In the genomic region with DNA sequence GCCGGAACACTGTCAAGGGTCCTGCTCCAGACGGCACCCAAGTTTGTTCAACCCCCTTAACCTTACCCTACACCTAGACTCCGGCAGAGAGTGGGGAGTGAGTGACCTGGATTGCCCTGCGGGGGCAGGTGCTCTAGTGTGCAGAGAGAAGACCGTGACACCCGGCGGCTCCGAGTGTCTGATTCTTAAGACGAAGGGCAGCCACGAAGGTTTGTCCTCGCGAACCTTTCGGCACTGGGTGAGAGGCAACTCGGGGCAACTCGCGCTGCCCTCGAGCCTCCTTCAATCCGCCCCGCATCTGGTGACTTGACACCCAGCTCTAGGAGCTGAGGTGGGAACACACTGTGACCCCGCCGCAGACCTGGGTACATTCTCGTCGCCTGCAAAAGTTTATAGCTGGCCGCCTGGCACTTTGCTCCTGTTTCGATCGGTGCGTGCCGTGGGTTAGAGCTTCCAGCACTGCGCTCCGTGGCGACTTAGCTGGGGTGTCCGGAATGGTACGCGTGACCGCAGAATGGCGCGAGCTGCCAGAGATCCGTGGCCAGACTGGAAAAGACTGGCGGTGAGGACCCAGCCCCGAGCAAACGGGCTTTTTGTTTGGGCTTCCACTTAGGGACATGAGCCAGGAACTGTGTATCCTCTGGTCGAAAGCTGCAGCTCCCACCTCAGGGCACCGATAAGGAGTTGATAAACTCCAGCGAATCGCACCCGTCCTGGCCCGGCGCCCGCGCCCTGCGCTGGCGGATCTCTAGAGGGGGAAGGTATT, we compare ENCODE assay signal across 8 mouse cellular contexts. TPM values are rescaled to one million over a fixed set of nuclear protein-coding genes. Genes with fewer than 3 reads are reported as not detected.
DNase-seq lines count a peak whose midpoint lies in the region; ATAC-seq and TF ChIP-seq lines count a peak whose summit lies in the region.

No protein-coding gene starts in this region.

- no peaks in the 10 kb centered on the region for H3K9me3 ChIP-seq in limb, embryonic 13.5 days
- H3K9me3 ChIP-seq in midbrain, embryonic 16.5 days (replicated peaks; ENCODE audit: control insufficient read depth, low read length, poor library complexity, severe bottlenecking), result no peaks in the 10 kb centered on the region

- ATAC-seq in limb, embryonic 13.5 days (ENCODE audit: low FRiP score, low read depth), result no peak
- ATAC-seq in midbrain, embryonic 16.5 days, result no peak

- no peak for TF ChIP-seq CTCF in embryonic fibroblast, embryonic 13.5 days (IDR thresholded peaks at IDR 0.05; ENCODE audit: borderline replicate concordance, insufficient read depth, low read length)

- WGBS in limb, embryonic 13.5 days, result under 1% methylated on average over 52 of the region's 52 CpGs
- 2% methylated on average over 52 of the region's 52 CpGs for WGBS in midbrain, embryonic 16.5 days

- peak overlapping the region; percentile 89 for H3K4me2 ChIP-seq in limb, embryonic 13.5 days (replicated peaks)
- H3K4me2 ChIP-seq in midbrain, embryonic 16.5 days (ENCODE audit: low read length), result peak overlapping the region; percentile 97

- H3K27ac ChIP-seq in embryonic fibroblast, embryonic 13.5 days (ENCODE audit: insufficient read depth, low read length), result no peak overlapping the region
- H3K27ac ChIP-seq in limb, embryonic 13.5 days, result no peak overlapping the region
- no peak overlapping the region for H3K27ac ChIP-seq in midbrain, embryonic 16.5 days (ENCODE audit: low read length)

- TF ChIP-seq POLR2A in embryonic fibroblast, embryonic 13.5 days (IDR thresholded peaks at IDR 0.05; ENCODE audit: low read depth, low read length), result no peak

- DNase-seq in right cerebral cortex, postnatal 4 days, result peak; percentile 26
- no peak for DNase-seq in right cerebral cortex, postnatal 25 days
- DNase-seq in heart, postnatal 14 days, result peak; percentile 75 to 76
- DNase-seq in thymus, postnatal 25 days, result peak; percentile 32
- DNase-seq in cerebellum, adult 11 months, result no peak

- peak overlapping the region; percentile 51 for H3K9ac ChIP-seq in limb, embryonic 13.5 days
- peak overlapping the region; percentile 1; the same call in 1 of the 2 replicates for H3K9ac ChIP-seq in midbrain, embryonic 16.5 days (ENCODE audit: low read depth, low read length)

- peak overlapping the region; percentile 47 for H3K4me3 ChIP-seq in embryonic fibroblast, embryonic 13.5 days (ENCODE audit: insufficient read depth, low read length)
- H3K4me3 ChIP-seq in limb, embryonic 13.5 days, result peak overlapping the region; percentile 55
- H3K4me3 ChIP-seq in midbrain, embryonic 16.5 days (ENCODE audit: low read depth, low read length), result peak overlapping the region; percentile 48

- intact Hi-C loops in heart, postnatal 14 days (cut with DNase I), result loop anchor here (1.0 to 5.0 kb wide), 7 partner anchors 14 to 258 kb away; no protein-coding TSS in a partner anchor

- H3K27me3 ChIP-seq in limb, embryonic 13.5 days, result peaks cover 65% of the 10 kb centered on the region
- H3K27me3 ChIP-seq in midbrain, embryonic 16.5 days (ENCODE audit: control insufficient read depth, insufficient read depth, low read depth, low read length), result peaks cover 50% of the 10 kb centered on the region

- no peaks in the 10 kb centered on the region for H3K36me3 ChIP-seq in limb, embryonic 13.5 days
- no peaks in the 10 kb centered on the region for H3K36me3 ChIP-seq in midbrain, embryonic 16.5 days (ENCODE audit: control insufficient read depth, insufficient read depth, low read length)

- H3K4me1 ChIP-seq in embryonic fibroblast, embryonic 13.5 days (ENCODE audit: control insufficient read depth, insufficient read depth, low read length), result peaks cover 2% of the 10 kb centered on the region
- peaks cover 20% of the 10 kb centered on the region for H3K4me1 ChIP-seq in limb, embryonic 13.5 days
- peaks cover 15% of the 10 kb centered on the region for H3K4me1 ChIP-seq in midbrain, embryonic 16.5 days (ENCODE audit: control insufficient read depth, insufficient read depth, low read length)

RNA-seq across cellular contexts. Expression of a gene that starts 1.5 kb away (rescaled TPM):
- polyA plus RNA-seq in embryonic fibroblast, embryonic 13.5 days (2011; ENCODE audit: insufficient read length, low read depth, missing spikeins), result 3.0 and 3.3 TPM in 2 replicates
- 100 to 1,000 TPM; 259 to 278 TPM for total RNA-seq in heart, postnatal 14 days (2021)
- 2.8 and 3.4 TPM in 2 replicates for polyA plus RNA-seq in limb, embryonic 13.5 days (2015; fragmentation: Nextera tagmentation; extraction: Ambion mirVana)
- polyA plus RNA-seq in midbrain, embryonic 16.5 days (2015; fragmentation: Nextera tagmentation; extraction: Ambion mirVana), result 4.8 and 5.4 TPM in 2 replicates

Comparison
In these comparisons a context has a peak if more than half of its experiments do, and no peak if none do; other contexts are left out.
1. DNase-seq: peak in right cerebral cortex, postnatal 4 days (single experiment), heart, postnatal 14 days (2 of 2) and thymus, postnatal 25 days (single experiment); none in right cerebral cortex, postnatal 25 days (single experiment) and cerebellum, adult 11 months (single experiment).
2. Peak in every context shown above with its lines, with median percentiles within 50 percentile points of each other: H3K4me3 ChIP-seq.